Mouse (Mus musculus) cerebellum, postnatal 10 days (tissue): ENCODE data around the gene Slc8a3.
A peak's percentile ranks its signal among the peaks of the same experiment; 100 is the strongest.
"Not testable (repeated sequence)": the region's sequence is repeated elsewhere in the genome, so short reads cannot be mapped to it uniquely, and the experiment has no call there.

Source experiments
- DNase-seq, 2 experiments: peaks; one replicate each; pipeline ENCODE4 v3.0.0; 2021; ENCODE audit warnings: mixed read lengths in 2 of 2

The Slc8a3 gene

GRCm38 (mm10) chr12:81332875-81333421, at the start of gene Slc8a3:
Gene Slc8a3, minus strand, starts transcription at chr12:81333180.
- peak; percentile 76 to 80 for DNase-seq

- DNase-seq: not testable (repeated sequence)
These were observed 46.4 kb upstream of the Slc8a3 start, which contains the start of gene Gm4787 for GRCm38 (mm10) chr12:81379364-81379763. Gene Gm4787, minus strand, starts transcription at chr12:81379464.

- no peak for DNase-seq
These were observed 861 bp upstream of the Slc8a3 start for GRCm38 (mm10) chr12:81333841-81334240.

GRCm38 (mm10) chr12:81331937-81332874, 774 bp downstream of the Slc8a3 start:
- peak; percentile 83 to 85 for DNase-seq

- DNase-seq: no peak
These were observed 1.8 kb downstream of the Slc8a3 start for GRCm38 (mm10) chr12:81331046-81331638.

- no peak for DNase-seq
These were observed 8.0 kb downstream of the Slc8a3 start for GRCm38 (mm10) chr12:81324991-81325390.

GRCm38 (mm10) chr12:81324116-81324515, 8.9 kb downstream of the Slc8a3 start:
- no peak for DNase-seq

GRCm38 (mm10) chr12:81321021-81321420, 12.0 kb downstream of the Slc8a3 start:
- DNase-seq: no peak

- no peak for DNase-seq
These were observed 15.2 kb downstream of the Slc8a3 start for GRCm38 (mm10) chr12:81317811-81318210.

GRCm38 (mm10) chr12:81315953-81316352, 17.0 kb downstream of the Slc8a3 start:
- DNase-seq: peak; percentile 59 to 65

- peak in 1 of 2 experiments; percentile 31 for DNase-seq
These were observed 29.4 kb downstream of the Slc8a3 start for GRCm38 (mm10) chr12:81303626-81304025.

- no peak for DNase-seq
These were observed 38.4 kb downstream of the Slc8a3 start for GRCm38 (mm10) chr12:81294613-81295012.

- DNase-seq: no peak
These were observed 54.9 kb downstream of the Slc8a3 start for GRCm38 (mm10) chr12:81278031-81278430.

GRCm38 (mm10) chr12:81274616-81275015, 58.4 kb downstream of the Slc8a3 start:
- peak; percentile 22 to 36 for DNase-seq

- DNase-seq: peak; percentile 19 to 44
These were observed 59.6 kb downstream of the Slc8a3 start for GRCm38 (mm10) chr12:81273333-81273732.

- DNase-seq: no peak
These were observed 63.7 kb downstream of the Slc8a3 start for GRCm38 (mm10) chr12:81269246-81269645.

- no peak for DNase-seq
These were observed 70.2 kb downstream of the Slc8a3 start for GRCm38 (mm10) chr12:81262821-81263220.

- DNase-seq: no peak
These were observed 74.8 kb downstream of the Slc8a3 start for GRCm38 (mm10) chr12:81258215-81258614.

GRCm38 (mm10) chr12:81245411-81245810, 87.6 kb downstream of the Slc8a3 start:
- DNase-seq: no peak

- DNase-seq: no peak
These were observed 88.0 kb downstream of the Slc8a3 start for GRCm38 (mm10) chr12:81244954-81245353.

GRCm38 (mm10) chr12:81244492-81244891, 88.5 kb downstream of the Slc8a3 start:
- peak in 1 of 2 experiments; percentile 24 for DNase-seq

GRCm38 (mm10) chr12:81241676-81242075, 91.3 kb downstream of the Slc8a3 start:
- DNase-seq: peak; percentile 40 to 63

- peak; percentile 34 to 54 for DNase-seq
These were observed 91.9 kb downstream of the Slc8a3 start for GRCm38 (mm10) chr12:81241096-81241495.
